Mouse (Mus musculus): Measurements from ENCODE around the gene Fkrp.

- TF ChIP-seq POLR2A (IDR thresholded peaks at IDR 0.05; ENCODE audit: borderline replicate concordance, extremely low read depth, insufficient read depth, insufficient read length, poor library complexity, severe bottlenecking) = no peak
- no peak for TF ChIP-seq CTCF (IDR thresholded peaks at IDR 0.05; ENCODE audit: borderline replicate concordance, extremely low read depth, insufficient read depth, insufficient read length)
These were observed 10.7 kb upstream of the Fkrp start for GRCm38 (mm10) chr7:16827274-16827673.

Data from brain, embryonic 14.5 days (tissue).